Mouse (Mus musculus) naive thymus-derived CD4-positive, alpha-beta T cell, adult 2 months (primary cell): ENCODE results near the gene Lyzl4.

Experiments
- DNase-seq: peaks from one replicate; pipeline ENCODE4 v3.0.0-alpha.2; 2011; ENCODE audit warnings: low read depth

Lyzl4 gene

GRCm38 (mm10) chr9:121642001-121642400 lies at the start of gene Lyzl4:
Lyzl4 (minus strand) TSS chr9:121642096.
- DNase-seq, result peak; percentile 84

- no peak for DNase-seq
These were observed 48.8 kb upstream of the Lyzl4 start for GRCm38 (mm10) chr9:121690734-121691133.

- DNase-seq, result no peak
These were observed 48.3 kb upstream of the Lyzl4 start for GRCm38 (mm10) chr9:121690200-121690651.

- no peak for DNase-seq
These were observed 42.8 kb upstream of the Lyzl4 start for GRCm38 (mm10) chr9:121684702-121685101.

GRCm38 (mm10) chr9:121682037-121682680 lies 40.3 kb upstream of the Lyzl4 start:
- peak; percentile 83 for DNase-seq

- peak; percentile 62 for DNase-seq
These were observed 39.3 kb upstream of the Lyzl4 start for GRCm38 (mm10) chr9:121681191-121681590.

GRCm38 (mm10) chr9:121679549-121679948 lies 37.7 kb upstream of the Lyzl4 start:
- peak; percentile 81 for DNase-seq

- DNase-seq, result no peak
These were observed 35.6 kb upstream of the Lyzl4 start for GRCm38 (mm10) chr9:121677476-121677875.

- DNase-seq, result peak; percentile 56
These were observed 35.2 kb upstream of the Lyzl4 start for GRCm38 (mm10) chr9:121677069-121677468.

- no peak for DNase-seq
These were observed 33.7 kb upstream of the Lyzl4 start for GRCm38 (mm10) chr9:121675556-121675955.

- DNase-seq, result peak; percentile 88
These were observed 33.1 kb upstream of the Lyzl4 start for GRCm38 (mm10) chr9:121675011-121675410.

GRCm38 (mm10) chr9:121673716-121674115 lies 31.8 kb upstream of the Lyzl4 start:
- DNase-seq, result peak; percentile 22

- peak; percentile 16 for DNase-seq
These were observed 30.4 kb upstream of the Lyzl4 start for GRCm38 (mm10) chr9:121672311-121672710.

GRCm38 (mm10) chr9:121671300-121671699 lies 29.4 kb upstream of the Lyzl4 start:
- DNase-seq, result peak; percentile 73

GRCm38 (mm10) chr9:121669348-121669791 lies 27.5 kb upstream of the Lyzl4 start:
- DNase-seq, result peak; percentile 67

GRCm38 (mm10) chr9:121667822-121668221 lies 25.9 kb upstream of the Lyzl4 start:
- DNase-seq, result no peak

GRCm38 (mm10) chr9:121666957-121667630 lies 25.2 kb upstream of the Lyzl4 start:
- DNase-seq, result no peak

- no peak for DNase-seq
These were observed 22.2 kb upstream of the Lyzl4 start for GRCm38 (mm10) chr9:121664104-121664503.

GRCm38 (mm10) chr9:121663467-121663866 lies 21.6 kb upstream of the Lyzl4 start:
- no peak for DNase-seq

GRCm38 (mm10) chr9:121659791-121660190 lies 17.9 kb upstream of the Lyzl4 start:
- no peak for DNase-seq

- DNase-seq, result no peak
These were observed 16.4 kb upstream of the Lyzl4 start for GRCm38 (mm10) chr9:121658248-121658647.

- no peak for DNase-seq
These were observed 15.2 kb upstream of the Lyzl4 start for GRCm38 (mm10) chr9:121657143-121657542.

GRCm38 (mm10) chr9:121656322-121656721 lies 14.4 kb upstream of the Lyzl4 start:
- DNase-seq, result no peak
